Mouse (Mus musculus) spleen, adult 18-20 months (tissue): ENCODE measurements at regions not wholly inside any gene's neighbourhood (a gene's known extent, or its start where the extent isn't known, plus 50 kb on each side); places are given as distances from the start of the nearest gene placed in this dataset.
A peak's percentile ranks its signal among the peaks of the same experiment; 100 is the strongest.

ENCODE experiments used
- DNase-seq, 2 experiments: peaks; one replicate each; pipeline ENCODE4 v3.0.0; 2022; ENCODE audit warnings: mixed read lengths in 2 of 2

GRCm38 (mm10) chr16:95647854-95648253 is 54.0 kb upstream of the Ets2 start:
- DNase-seq, result peak; percentile 23 to 52

GRCm38 (mm10) chr16:95642784-95643590 is 56.6 kb upstream of the Erg start:
- no peak for DNase-seq

GRCm38 (mm10) chr16:95640670-95641069 is 54.3 kb upstream of the Erg start:
- no peak for DNase-seq

GRCm38 (mm10) chr16:95639677-95640076 is 53.3 kb upstream of the Erg start:
- DNase-seq, result no peak

- no peak for DNase-seq
These were observed 51.5 kb upstream of the Erg start for GRCm38 (mm10) chr16:95637850-95638249.

- no peak for DNase-seq
These were observed 50.2 kb upstream of the Erg start for GRCm38 (mm10) chr16:95636615-95637014.
